Mouse (Mus musculus): ENCODE data around the gene Zfp451.

DNA sequence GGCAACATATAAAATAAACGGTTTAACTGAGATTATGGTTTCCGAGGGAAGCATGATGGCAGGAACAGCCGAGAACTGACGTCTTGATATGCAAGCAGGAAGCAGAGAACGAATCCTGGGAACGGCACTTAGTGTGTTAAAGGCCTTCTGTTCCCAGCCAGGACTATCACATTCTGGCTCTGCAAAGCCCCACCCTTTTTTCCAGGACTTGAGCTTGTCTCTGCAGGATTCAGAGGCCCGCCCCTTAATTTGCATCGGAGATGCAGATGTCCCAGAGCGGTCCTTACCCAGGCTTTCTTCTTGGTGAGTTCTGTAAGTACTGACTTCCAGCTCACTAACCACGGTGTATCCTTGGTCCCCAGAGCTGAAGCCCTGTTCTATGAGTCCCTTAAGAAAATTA is 99.6 kb downstream of the Zfp451 start:
- TF ChIP-seq POLR2A (IDR thresholded peaks at IDR 0.05; ENCODE audit: control insufficient read depth, low read depth, low read length) = no peak
- TF ChIP-seq CTCF (IDR thresholded peaks at IDR 0.05; ENCODE audit: control insufficient read depth, insufficient read depth, insufficient replicate concordance, low read depth, low read length) = no peak
